Mouse (Mus musculus) megakaryocyte-erythroid progenitor cell, adult 5-6 weeks (primary cell): ENCODE results near the gene Slc16a11. TPM values are rescaled to one million over a fixed set of nuclear protein-coding genes. Genes with fewer than 3 reads are reported as not detected.

Source experiments
- ATAC-seq: replicated peaks from 2 replicates; pipeline ENCODE4 v1.8.0; 2016; ENCODE audit warnings: mild to moderate bottlenecking, inconsistent platforms; ENCODE audit not compliant: severe bottlenecking, poor library complexity, low FRiP score, low TSS enrichment
- total RNA-seq, 2 experiments: library from RNA; stranded (forward) in 1 of 2; stranded (reverse) in 1 of 2; fragments of 200-1000, 215-1000 nt in 1 of 2; fragments of >200 nt in 1 of 2; fragmentation: Nextera tagmentation in 1 of 2; gene quantifications; 2 replicates each; pipeline ENCODE4 v1.2.3; 2014 to 2017

The Slc16a11 gene
- total RNA-seq, 2 experiments from 2014 or later: not detected

GRCm38 (mm10) chr11:70221603-70222500 lies 9.3 kb downstream of the Slc16a11 start:
- ATAC-seq: peak; percentile 78

- no peak for ATAC-seq
Measured at GRCm38 (mm10) chr11:70223724-70224123, 11.2 kb downstream of the Slc16a11 start.

GRCm38 (mm10) chr11:70225798-70226601 lies 13.4 kb downstream of the Slc16a11 start:
- ATAC-seq: no peak

- ATAC-seq: no peak
Measured at GRCm38 (mm10) chr11:70226602-70226890, 14.0 kb downstream of the Slc16a11 start.

- no peak for ATAC-seq
Measured at GRCm38 (mm10) chr11:70227126-70227525, 14.6 kb downstream of the Slc16a11 start.

GRCm38 (mm10) chr11:70227661-70228245 lies 15.2 kb downstream of the Slc16a11 start:
- ATAC-seq: no peak

- ATAC-seq: peak; percentile 64
Measured at GRCm38 (mm10) chr11:70228828-70229227, 16.3 kb downstream of the Slc16a11 start.

GRCm38 (mm10) chr11:70229260-70230010 lies 16.9 kb downstream of the Slc16a11 start, which contains the start of gene Bcl6b:
Bcl6b (minus strand) TSS chr11:70229798.
- no peak for ATAC-seq

GRCm38 (mm10) chr11:70230239-70230727 lies 17.7 kb downstream of the Slc16a11 start:
- peak; percentile 76 for ATAC-seq

- no peak for ATAC-seq
Measured at GRCm38 (mm10) chr11:70232546-70232945, 20.0 kb downstream of the Slc16a11 start.

GRCm38 (mm10) chr11:70233016-70233415 lies 20.5 kb downstream of the Slc16a11 start:
- ATAC-seq: no peak

- ATAC-seq: no peak
Measured at GRCm38 (mm10) chr11:70234037-70234436, 21.5 kb downstream of the Slc16a11 start.

- ATAC-seq: no peak
Measured at GRCm38 (mm10) chr11:70234497-70234896, 21.9 kb downstream of the Slc16a11 start.

GRCm38 (mm10) chr11:70235254-70235900 lies 22.8 kb downstream of the Slc16a11 start:
- no peak for ATAC-seq

GRCm38 (mm10) chr11:70236717-70237116 lies 24.2 kb downstream of the Slc16a11 start:
- no peak for ATAC-seq

GRCm38 (mm10) chr11:70237457-70238167 lies 25.1 kb downstream of the Slc16a11 start, which contains the start of gene 0610010K14Rik:
0610010K14Rik (minus strand) TSS chr11:70237914.
- ATAC-seq: peak; percentile 89

- ATAC-seq: no peak
Measured at GRCm38 (mm10) chr11:70238591-70239440, 26.3 kb downstream of the Slc16a11 start.
